Mouse (Mus musculus) small intestine, adult 2 months (tissue): ENCODE measurements around the gene Mipep. TPM values are rescaled to one million over a fixed set of nuclear protein-coding genes. Genes with fewer than 3 reads are reported as not detected.

Source experiments
- H3K27ac ChIP-seq: fragments of 200-500 bp; 2 replicates; pipeline ENCODE4 v1.5.1; 2012; ENCODE audit warnings: low read depth, low read length, control low read depth, inconsistent platforms; ENCODE audit not compliant: insufficient read depth
- H3K27me3 ChIP-seq: fragments of 200-500 bp; 2 replicates; pipeline ENCODE4 v1.6.1; 2012; ENCODE audit warnings: mild to moderate bottlenecking, moderate library complexity, low read length, inconsistent platforms; ENCODE audit not compliant: control insufficient read depth, insufficient read depth
- H3K36me3 ChIP-seq: fragments of 200-500 bp; 2 replicates; pipeline ENCODE4 v1.6.1; 2012; ENCODE audit warnings: mild to moderate bottlenecking, low read length, control low read depth, inconsistent platforms; ENCODE audit not compliant: control insufficient read depth, insufficient read depth
- H3K4me1 ChIP-seq: fragments of 200-500 bp; 2 replicates; pipeline ENCODE4 v1.6.1; 2012; ENCODE audit warnings: low read length, inconsistent platforms, mixed read lengths; ENCODE audit not compliant: control insufficient read depth, insufficient read depth, insufficient read length
- H3K4me3 ChIP-seq: fragments of 200-500 bp; 2 replicates; pipeline ENCODE4 v1.5.1; 2012; ENCODE audit warnings: low read depth, mild to moderate bottlenecking, control low read depth, inconsistent platforms, low read length, moderate library complexity
- CTCF ChIP-seq: fragments of 200-500 bp; IDR thresholded peaks from 2 replicates; pipeline ENCODE4 v1.5.1; 2012; ENCODE audit warnings: low read depth, mild to moderate bottlenecking, control low read depth, inconsistent platforms, low read length, moderate library complexity, mixed read lengths; ENCODE audit not compliant: insufficient replicate concordance, insufficient read length; ENCODE audit errors: extremely low read depth
- POLR2A ChIP-seq: fragments of 200-500 bp; IDR thresholded peaks from 2 replicates; pipeline ENCODE4 v1.6.1; 2012; ENCODE audit warnings: low read depth, mild to moderate bottlenecking, control low read depth, inconsistent platforms, low read length, moderate library complexity
- WGBS: fragments of 180-500 bp; shearing (Covaris S2); methylation state at CpG from one replicate; pipeline ENCODE4 v1.1.7; 2018; 5-methylcytosine and 5-hydroxymethylcytosine counted together
- polyA plus RNA-seq: library from polyadenylated mRNA; depleted of rRNA; stranded (reverse); fragments of >200 nt; gene quantifications from 2 replicates; pipeline ENCODE4 v1.2.3, GENCODE M21; 2012

Mipep gene
- polyA plus RNA-seq, 1 experiment: 6.2 TPM

GRCm38 (mm10) chr14:60856913-60857300 lies 72.5 kb downstream of the Mipep start:
- TF ChIP-seq POLR2A (no peak), CTCF (no peak)
- H3K27ac ChIP-seq: no peak overlapping the region
- H3K27me3 ChIP-seq: no peaks in the 10 kb centered on the region
- 76% methylated on average over 7 of the region's 7 CpGs for WGBS
- peaks cover 6% of the 10 kb centered on the region; the same call in 1 of the 2 replicates for H3K36me3 ChIP-seq
- no peaks in the 10 kb centered on the region for H3K4me1 ChIP-seq
- H3K4me3 ChIP-seq: no peak overlapping the region

- no peak for TF ChIP-seq CTCF
- TF ChIP-seq POLR2A: no peak
- H3K4me1 ChIP-seq: no peaks in the 10 kb centered on the region
- 83% methylated on average over 3 of the region's 3 CpGs for WGBS
- no peak overlapping the region for H3K27ac ChIP-seq
- H3K4me3 ChIP-seq: no peak overlapping the region
- H3K27me3 ChIP-seq: no peaks in the 10 kb centered on the region
- H3K36me3 ChIP-seq: peaks cover 3% of the 10 kb centered on the region; the same call in 1 of the 2 replicates
Measured at GRCm38 (mm10) chr14:60863396-60863795, 79.0 kb downstream of the Mipep start.

- Histone ChIP-seq H3K4me3 (no peak overlapping the region), H3K36me3 (peaks cover 3% of the 10 kb centered on the region; the same call in 1 of the 2 replicates), H3K27me3 (no peaks in the 10 kb centered on the region), H3K27ac (no peak overlapping the region), H3K4me1 (no peaks in the 10 kb centered on the region)
- no peak for TF ChIP-seq POLR2A
- WGBS: 88% methylated on average over 11 of the region's 11 CpGs
Measured at GRCm38 (mm10) chr14:60866399-60866798, 82.0 kb downstream of the Mipep start.

GRCm38 (mm10) chr14:60868325-60868724 lies 84.0 kb downstream of the Mipep start:
- Histone ChIP-seq H3K4me1 (no peaks in the 10 kb centered on the region), H3K4me3 (no peak overlapping the region), H3K27me3 (no peaks in the 10 kb centered on the region), H3K36me3 (peaks cover 4% of the 10 kb centered on the region; the same call in 1 of the 2 replicates), H3K27ac (no peak overlapping the region)
- TF ChIP-seq POLR2A (no peak), CTCF (no peak)
- 95% methylated on average over 9 of the region's 9 CpGs for WGBS

DNA sequence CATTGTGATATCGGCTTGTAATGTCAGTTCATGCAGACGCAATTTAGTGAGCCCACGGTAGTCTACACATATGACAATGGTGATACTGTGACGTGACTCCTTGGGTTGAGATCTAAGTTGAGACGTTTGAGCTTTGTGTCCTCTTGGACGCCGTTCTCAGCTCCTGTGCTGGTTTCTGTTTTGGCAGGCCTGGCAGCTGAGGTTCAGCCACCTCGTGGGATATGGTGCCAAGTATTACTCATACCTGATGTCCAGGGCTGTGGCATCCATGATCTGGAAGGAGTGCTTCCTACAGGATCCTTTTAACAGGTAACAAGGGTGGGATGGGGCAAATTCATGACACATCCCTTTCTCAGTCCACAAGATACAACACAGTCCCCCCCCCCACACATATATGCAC lies 87.5 kb downstream of the Mipep start:
- no peaks in the 10 kb centered on the region for H3K4me1 ChIP-seq
- WGBS: 89% methylated on average over 8 of the region's 8 CpGs

GRCm38 (mm10) chr14:60882106-60882505 lies 97.7 kb downstream of the Mipep start:
- Histone ChIP-seq H3K4me1 (no peaks in the 10 kb centered on the region), H3K27ac (no peak overlapping the region), H3K4me3 (no peak overlapping the region), H3K27me3 (no peaks in the 10 kb centered on the region), H3K36me3 (no peaks in the 10 kb centered on the region)
- WGBS: 94% methylated on average over 5 of the region's 5 CpGs
- no peak for TF ChIP-seq POLR2A
- no peak for TF ChIP-seq CTCF

More for the DNA sequence above, 87.5 kb downstream of the Mipep start:
- no peak for TF ChIP-seq CTCF
- no peak for TF ChIP-seq POLR2A
- Histone ChIP-seq H3K36me3 (peaks cover 8% of the 10 kb centered on the region; the same call in 1 of the 2 replicates), H3K27ac (no peak overlapping the region), H3K4me3 (no peak overlapping the region), H3K27me3 (no peaks in the 10 kb centered on the region)

DNA sequence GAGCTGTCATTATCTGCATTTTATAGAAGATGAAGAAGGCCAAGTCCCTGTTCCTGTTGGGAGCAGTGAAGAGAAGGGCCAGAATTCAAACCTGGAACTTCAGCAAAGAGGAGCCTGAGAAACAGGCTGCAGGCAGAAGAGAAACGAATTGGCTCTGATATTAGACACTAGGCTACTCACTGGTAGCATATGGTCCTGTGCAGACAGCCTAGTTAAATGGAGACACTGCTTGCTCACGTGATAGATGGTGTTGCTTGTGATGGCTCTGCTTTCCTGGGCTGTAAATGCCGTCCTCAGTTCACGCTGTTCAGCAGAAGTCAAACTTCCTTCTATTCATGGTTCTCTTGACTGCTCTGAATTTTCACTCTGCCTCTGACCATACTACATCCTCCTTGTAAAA lies 98.3 kb downstream of the Mipep start:
- TF ChIP-seq POLR2A: no peak
- TF ChIP-seq CTCF: no peak
- 85% methylated on average over 4 of the region's 4 CpGs for WGBS
- no peaks in the 10 kb centered on the region for H3K36me3 ChIP-seq

More for the DNA sequence above, 98.3 kb downstream of the Mipep start:
- Histone ChIP-seq H3K4me3 (no peak overlapping the region), H3K27me3 (no peaks in the 10 kb centered on the region), H3K4me1 (no peaks in the 10 kb centered on the region), H3K27ac (no peak overlapping the region)
